Mouse (Mus musculus) cerebellum, adult 9-11 months (tissue): ENCODE measurements around the gene AL607142.1.

Source experiments
- DNase-seq: peaks from one replicate; pipeline ENCODE4 v3.0.0; 2022

AL607142.1 gene

DNA sequence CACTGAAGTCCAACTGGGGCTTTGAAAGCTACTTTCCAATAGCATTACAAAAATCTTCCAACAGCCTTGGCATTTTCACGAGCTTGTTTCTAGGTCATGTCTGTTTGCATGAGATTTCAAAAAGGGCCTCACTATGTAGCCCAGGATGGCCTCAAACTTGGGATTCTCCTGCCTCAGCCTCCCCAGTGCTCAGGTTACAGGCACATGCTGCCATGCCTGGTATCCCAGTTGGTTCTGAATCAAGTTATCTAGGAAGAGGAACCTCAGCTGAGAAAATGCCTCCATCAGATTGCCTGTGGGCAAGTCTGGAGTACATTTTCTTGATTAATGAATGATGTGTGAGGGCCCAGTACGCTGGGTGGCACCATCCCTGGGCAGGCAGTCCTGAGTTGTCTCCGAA, 6.6 kb upstream of the AL607142.1 start:
- no peak for DNase-seq

GRCm38 (mm10) chr4:120058794-120059193, 6.0 kb upstream of the AL607142.1 start:
- DNase-seq = no peak

- DNase-seq = no peak
Observed at GRCm38 (mm10) chr4:120061727-120062126, 3.1 kb upstream of the AL607142.1 start.

GRCm38 (mm10) chr4:120062198-120062597, 2.6 kb upstream of the AL607142.1 start:
- no peak for DNase-seq

GRCm38 (mm10) chr4:120062754-120063153, 2.0 kb upstream of the AL607142.1 start:
- DNase-seq = no peak

DNA sequence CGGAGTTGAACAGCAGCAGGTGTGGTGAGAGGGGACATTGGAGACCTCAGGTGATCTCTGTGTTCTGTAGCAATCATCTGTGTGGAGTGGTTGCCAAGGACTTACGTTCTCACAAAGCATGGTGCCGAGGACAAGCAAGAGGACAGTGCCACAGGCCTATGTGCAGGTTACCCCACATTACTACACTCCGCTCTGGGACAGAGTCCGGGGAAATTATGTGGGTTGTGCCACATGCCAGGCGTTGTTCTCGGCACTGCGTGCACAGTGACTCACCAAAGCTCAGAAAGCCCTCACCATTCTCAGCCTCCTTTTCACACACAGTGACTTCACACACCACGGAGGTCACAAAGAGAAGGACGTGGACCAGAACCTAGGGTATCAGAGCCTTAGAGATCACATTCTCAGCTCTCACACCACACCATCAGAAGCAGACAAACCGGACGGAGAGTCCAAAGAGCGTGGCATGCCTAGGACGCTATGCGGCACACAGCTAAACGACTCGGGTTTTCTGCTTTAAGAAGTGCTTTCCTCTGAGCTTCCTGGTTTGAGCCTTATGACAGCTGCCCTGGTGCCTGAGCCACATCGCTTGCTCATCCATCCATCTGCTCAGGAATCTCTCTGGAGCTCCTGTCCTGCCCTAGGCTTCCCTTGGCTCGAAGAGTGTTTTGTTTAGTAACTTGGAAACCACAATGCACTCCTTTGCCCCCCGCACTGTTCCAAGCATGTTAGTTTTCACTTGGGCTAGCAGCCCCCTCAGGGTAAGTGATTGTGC, 1.3 kb upstream of the AL607142.1 start:
- DNase-seq = no peak

DNA sequence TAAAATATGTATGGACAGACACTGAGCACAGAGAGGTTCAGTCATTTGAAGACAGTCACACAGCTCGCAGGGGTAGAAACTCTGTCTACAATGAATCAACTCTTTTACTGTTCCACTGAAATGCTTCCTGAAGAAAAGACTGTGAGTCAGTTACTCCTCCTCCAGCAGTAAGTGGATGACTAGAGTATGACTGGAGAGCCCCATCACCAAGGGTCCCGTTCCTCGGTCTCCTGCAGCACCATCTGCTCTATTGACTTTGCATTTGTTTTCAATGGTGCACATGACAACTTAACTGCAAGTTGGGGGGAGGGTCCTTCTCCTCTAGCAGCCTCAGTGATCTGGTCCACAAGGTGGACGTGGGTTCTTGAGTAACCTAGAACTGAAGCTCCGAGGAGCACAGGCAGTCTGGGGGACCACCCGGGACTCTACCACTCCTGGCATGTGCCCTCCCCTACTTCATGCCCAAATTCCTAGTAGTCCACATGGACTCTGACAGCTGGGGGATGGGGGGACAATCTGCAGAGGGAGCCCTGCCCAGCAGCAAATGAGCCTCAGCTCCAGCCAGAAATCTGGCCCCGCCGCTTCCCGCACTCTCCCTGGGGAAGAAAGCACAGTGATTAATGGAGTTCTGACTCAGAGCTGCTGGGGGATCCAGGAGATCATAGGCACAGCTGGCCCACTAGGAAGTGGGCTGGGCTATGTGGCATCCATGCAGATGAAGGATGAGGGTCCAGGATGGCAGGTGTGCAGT, 2.2 kb downstream of the AL607142.1 start:
- no peak for DNase-seq

DNA sequence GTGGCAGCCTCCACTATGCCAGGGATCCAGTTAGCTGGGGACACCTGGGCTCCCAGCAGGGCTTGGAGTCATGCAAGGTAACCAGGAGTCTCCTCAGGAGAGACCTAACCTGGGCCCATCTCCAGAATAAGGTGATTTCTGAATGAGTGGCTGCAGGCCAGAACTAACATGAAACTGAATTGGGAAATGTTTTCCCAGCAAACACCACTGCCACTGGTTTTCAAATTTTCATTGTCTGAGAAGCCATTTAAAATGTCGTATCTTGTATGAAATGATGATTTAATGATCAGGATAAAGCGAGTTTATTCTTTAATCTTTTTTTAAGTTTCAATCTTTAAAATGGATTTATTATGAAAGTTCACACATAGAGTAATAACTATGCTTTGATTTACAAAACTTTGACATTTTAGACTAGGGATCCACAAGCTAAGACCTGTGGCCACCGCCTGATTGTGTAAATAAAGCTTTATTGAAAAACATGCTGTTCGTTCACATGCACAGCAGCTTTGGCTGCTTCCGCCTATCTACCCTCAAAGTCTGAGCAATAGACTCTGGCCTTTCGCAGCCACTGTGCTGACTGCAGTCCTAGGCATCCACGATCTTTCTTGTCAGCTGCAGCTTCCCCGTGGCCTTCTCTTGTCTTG, 2.9 kb downstream of the AL607142.1 start:
- peak; percentile 34 for DNase-seq

DNA sequence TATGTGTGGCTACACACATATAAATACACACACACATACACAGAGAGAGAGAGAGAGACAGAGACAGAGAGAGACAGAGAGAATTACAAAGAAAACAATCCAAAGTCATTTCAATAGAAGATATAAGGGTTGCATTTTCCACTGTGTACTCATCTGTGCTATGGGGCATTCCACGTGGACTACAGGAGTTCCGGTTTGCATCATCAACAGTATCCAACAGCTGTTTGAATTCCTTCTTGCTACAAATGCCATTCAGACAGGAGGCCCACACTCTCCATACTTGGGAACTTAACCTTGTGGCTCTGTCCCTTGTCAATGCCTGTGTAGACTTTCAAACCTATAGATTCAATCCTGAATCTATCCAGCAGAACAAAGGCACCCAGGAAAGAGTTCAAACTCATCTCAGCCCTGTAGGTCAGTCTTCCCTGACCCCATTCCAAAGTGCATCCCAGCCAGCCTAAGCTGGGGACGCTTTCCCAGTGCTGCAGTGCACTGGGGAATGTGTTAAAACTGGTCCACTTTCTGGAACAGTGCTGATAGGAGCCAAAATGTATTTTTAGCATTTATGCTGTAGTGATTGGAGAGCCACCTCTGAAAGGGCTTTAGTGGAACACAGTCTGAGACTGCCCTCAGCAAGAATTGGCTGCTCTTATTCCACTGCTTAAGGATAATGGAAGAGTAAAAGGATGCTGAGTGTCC, 4.2 kb downstream of the AL607142.1 start:
- DNase-seq = no peak

DNA sequence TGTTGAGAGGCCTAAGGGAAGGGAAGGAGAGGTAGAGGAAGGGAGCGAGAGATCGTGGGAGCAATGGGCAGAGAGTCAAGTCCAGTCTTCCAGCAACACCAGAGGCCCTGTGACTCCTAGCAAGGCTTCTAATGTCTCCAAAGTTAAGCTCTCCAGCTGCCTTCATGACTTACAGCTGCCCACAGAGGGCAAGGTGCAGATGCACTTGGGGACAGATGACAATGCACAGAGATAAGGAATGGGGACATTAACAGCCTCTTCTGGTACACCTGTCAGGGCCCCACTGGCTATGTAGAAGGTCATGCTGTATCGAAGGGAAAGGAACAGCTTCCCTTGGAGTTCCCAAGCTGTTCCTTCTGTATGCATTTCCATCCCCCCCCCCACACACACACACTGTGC, 4.8 kb downstream of the AL607142.1 start:
- DNase-seq = no peak

DNA sequence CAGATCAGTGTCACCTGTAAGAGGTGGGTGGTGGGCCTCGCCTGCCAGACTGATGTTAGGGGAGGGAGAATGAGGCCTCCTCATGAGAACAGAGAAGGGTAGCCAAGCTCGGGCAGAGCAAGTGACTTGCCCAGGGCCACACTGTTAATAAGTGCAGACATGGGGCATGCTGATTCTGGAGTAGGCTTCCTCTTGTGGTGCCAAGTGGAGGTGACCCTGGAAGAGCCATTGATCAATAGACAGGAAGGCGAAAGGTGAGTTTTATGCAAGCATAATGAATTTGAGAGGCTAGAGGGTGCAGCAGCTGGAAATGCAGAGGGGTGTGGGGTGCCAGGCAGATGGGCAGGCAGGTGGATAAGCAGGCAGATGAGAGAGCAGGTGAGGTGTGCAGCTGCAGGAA, 6.6 kb downstream of the AL607142.1 start:
- no peak for DNase-seq

DNA sequence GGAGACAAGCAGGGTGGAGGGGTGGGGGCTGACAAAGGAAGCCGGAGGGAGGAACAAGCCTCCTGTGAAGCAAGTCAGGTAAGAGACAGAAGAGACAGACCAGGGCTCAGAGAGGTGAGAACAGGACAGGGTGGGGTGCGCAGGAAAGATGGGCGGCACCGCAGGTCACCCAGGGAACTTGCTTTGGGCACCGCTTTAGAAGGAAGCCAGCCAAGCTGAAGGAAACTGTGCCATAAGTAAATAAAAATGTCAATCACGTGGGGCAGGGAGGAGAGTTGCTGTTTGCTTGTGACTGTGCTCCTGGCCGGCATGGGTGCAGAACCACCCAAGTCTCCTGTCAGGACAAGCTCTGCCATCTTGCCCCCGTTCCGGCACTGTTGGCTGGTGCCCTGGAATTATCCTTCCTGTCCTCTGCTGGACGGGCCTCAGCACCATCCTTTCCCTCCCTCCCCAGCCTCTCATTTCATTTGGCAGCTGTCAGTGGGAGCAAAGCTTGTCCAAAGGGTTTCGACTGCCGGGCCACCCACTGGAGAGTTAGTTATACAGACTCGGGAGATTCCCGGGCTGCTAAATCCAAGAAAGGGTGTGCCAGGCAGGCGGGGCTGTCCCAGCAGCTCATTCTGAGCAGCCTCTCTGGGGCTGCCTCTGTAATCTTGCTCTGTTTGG, 7.2 kb downstream of the AL607142.1 start:
- DNase-seq = peak; percentile 39

GRCm38 (mm10) chr4:120074061-120074460, 9.3 kb downstream of the AL607142.1 start:
- peak; percentile 57 for DNase-seq

- no peak for DNase-seq
Observed at GRCm38 (mm10) chr4:120077322-120077721, 12.5 kb downstream of the AL607142.1 start.

- DNase-seq = no peak
Observed at GRCm38 (mm10) chr4:120082527-120082926, 17.7 kb downstream of the AL607142.1 start.

DNA sequence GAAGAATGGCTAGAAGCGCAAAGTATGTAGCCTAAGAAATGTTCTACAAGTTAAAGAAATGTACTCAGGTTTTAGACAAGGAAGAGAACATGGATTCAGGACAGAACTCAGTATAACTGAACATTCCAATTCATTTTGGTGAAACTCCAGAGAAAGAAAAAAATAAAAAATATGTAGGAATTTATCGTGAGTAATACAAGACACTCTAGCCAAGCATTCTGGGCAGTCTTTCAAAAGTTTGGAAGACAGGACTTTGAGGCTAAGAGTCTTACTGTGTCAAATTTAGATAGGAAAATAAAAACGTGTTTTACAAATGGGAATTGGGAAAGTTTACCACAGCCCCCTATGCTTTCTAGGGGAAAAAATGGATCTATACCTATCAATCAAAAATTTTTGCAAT, 18.9 kb downstream of the AL607142.1 start:
- DNase-seq = no peak

DNA sequence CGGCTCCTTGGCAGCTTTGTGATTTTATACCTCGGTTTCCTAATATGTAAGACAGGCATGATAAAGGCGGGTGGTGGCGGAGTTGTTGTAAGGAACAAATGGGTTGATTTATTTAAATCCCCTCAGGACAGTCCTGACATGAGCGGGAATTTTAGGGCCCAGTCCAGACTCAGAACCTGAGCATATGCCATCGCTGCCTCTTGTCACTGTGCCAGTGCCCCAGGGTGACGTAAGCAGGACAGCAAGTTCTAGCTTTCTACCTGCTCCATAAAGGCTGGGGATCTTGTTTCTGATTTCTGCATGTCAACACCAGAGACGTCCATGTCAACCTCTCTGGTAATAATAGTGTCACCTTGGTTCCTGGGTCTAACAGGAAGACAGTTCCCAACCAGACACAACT, 24.7 kb downstream of the AL607142.1 start:
- peak; percentile 85 for DNase-seq

GRCm38 (mm10) chr4:120091997-120092783, 27.4 kb downstream of the AL607142.1 start:
- peak; percentile 59 for DNase-seq

DNA sequence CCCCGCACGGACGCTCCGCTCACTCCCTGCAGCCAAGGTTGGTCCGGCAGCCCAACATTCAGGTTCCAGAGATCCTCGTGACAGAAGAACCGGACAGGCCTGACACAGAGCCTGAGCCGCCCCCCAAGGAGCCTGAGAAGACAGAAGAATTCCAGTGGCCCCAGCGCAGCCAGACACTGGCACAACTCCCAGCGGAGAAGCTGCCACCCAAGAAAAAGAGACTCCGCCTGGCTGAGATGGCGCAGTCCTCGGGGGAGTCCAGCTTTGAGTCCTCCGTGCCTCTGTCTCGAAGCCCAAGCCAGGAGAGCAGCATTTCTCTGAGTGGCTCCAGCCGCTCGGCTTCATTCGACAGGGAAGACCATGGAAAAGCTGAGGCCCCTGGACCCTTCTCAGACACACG, 32.1 kb downstream of the AL607142.1 start:
- DNase-seq = no peak

DNA sequence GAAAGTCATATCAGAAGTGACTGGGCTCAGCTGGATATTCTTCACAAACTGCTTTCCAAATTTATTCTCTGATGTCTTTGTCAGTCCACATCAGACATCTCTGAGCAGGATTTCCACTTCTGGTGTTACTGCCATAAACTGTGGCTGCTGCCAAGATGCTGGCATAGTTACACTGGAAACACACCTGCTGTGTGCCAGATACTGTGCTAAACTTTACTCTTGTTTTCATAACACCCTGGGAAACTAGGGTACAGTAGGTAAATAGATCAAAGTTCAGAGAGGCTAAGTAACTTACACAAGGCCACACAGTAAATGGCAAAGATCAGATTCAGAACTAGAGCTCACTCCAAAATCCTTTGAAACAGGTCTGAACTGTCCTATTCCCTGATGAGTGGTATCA, 36.4 kb downstream of the AL607142.1 start:
- no peak for DNase-seq

DNA sequence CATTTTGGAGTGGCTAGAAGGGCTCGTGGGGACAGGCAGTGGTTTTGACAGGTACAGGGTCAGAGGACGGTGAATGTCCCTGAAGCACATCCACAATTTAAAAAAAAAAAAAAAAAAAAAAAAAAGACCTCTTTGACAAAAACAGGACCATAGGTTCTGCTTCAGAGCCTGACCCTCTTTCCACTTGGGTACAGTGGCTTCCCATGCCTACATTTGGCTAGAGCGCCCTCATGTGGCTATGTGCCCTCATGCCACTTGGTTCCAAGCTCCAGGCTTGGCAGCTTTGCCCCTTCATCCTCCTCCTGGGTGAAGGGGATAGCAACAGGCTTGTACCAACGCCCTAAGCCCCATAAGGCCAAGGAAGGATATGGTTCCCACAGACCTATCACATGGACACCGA, 39.8 kb downstream of the AL607142.1 start:
- DNase-seq = peak; percentile 65

DNA sequence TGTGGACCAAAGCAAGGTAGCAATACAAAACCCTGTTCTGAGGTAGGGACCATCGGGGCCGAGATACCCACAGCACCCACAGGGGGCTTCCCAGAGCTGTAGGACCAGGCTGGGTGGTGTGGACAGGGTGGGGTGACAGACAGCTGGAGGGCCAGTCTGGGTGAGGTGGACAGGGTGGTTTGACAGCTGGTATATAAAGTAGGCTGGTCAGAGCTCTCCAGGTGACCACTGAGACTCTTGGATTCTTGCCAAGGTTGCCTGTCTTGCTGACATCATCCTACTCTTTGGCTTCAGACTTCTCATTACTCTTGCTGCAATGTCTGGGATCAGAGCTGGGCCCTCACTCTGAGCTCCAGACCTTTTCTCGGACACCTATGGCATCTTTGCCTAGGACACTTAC, 41.6 kb downstream of the AL607142.1 start:
- DNase-seq = peak; percentile 34
